Mouse (Mus musculus) 3T3-L1 (cell line): ENCODE measurements around the gene Psmd7.

ENCODE experiments used
- DNase-seq: peaks from one replicate; pipeline ENCODE4 v3.0.0-alpha.2; 2015; ENCODE audit warnings: low read depth, low spot score

Gene Psmd7

GRCm38 (mm10) chr8:107578132-107578531 is 10.1 kb downstream of the Psmd7 start:
- DNase-seq: no peak

- no peak for DNase-seq
Observed at GRCm38 (mm10) chr8:107577640-107578039, 10.6 kb downstream of the Psmd7 start.

- peak; percentile 99 for DNase-seq
Observed at GRCm38 (mm10) chr8:107576702-107577101, 11.6 kb downstream of the Psmd7 start.

- DNase-seq: peak; percentile 62
Observed at GRCm38 (mm10) chr8:107574771-107575170, 13.5 kb downstream of the Psmd7 start.

- DNase-seq: peak; percentile 95
Observed at GRCm38 (mm10) chr8:107572497-107572896, 15.8 kb downstream of the Psmd7 start.

GRCm38 (mm10) chr8:107571486-107572135 is 16.7 kb downstream of the Psmd7 start:
- DNase-seq: peak; percentile 46

GRCm38 (mm10) chr8:107571046-107571445 is 17.2 kb downstream of the Psmd7 start:
- DNase-seq: peak; percentile 56

GRCm38 (mm10) chr8:107562164-107562563 is 26.1 kb downstream of the Psmd7 start:
- DNase-seq: no peak

GRCm38 (mm10) chr8:107560820-107561536 is 27.3 kb downstream of the Psmd7 start:
- DNase-seq: no peak

- DNase-seq: no peak
Observed at GRCm38 (mm10) chr8:107556511-107556936, 31.7 kb downstream of the Psmd7 start.

GRCm38 (mm10) chr8:107555231-107555630 is 33.0 kb downstream of the Psmd7 start:
- DNase-seq: no peak

GRCm38 (mm10) chr8:107552234-107552633 is 36.0 kb downstream of the Psmd7 start:
- DNase-seq: no peak

- DNase-seq: no peak
Observed at GRCm38 (mm10) chr8:107546817-107547216, 41.4 kb downstream of the Psmd7 start.

GRCm38 (mm10) chr8:107546154-107546553 is 42.1 kb downstream of the Psmd7 start:
- DNase-seq: no peak

- DNase-seq: peak; percentile 61
Observed at GRCm38 (mm10) chr8:107545621-107546152, 42.6 kb downstream of the Psmd7 start.

- peak; percentile 91 for DNase-seq
Observed at GRCm38 (mm10) chr8:107544651-107545174, 43.6 kb downstream of the Psmd7 start.

GRCm38 (mm10) chr8:107544211-107544610 is 44.1 kb downstream of the Psmd7 start:
- no peak for DNase-seq

GRCm38 (mm10) chr8:107543714-107544113 is 44.5 kb downstream of the Psmd7 start:
- DNase-seq: no peak

- DNase-seq: peak; percentile 59
Observed at GRCm38 (mm10) chr8:107542151-107542550, 46.1 kb downstream of the Psmd7 start.

GRCm38 (mm10) chr8:107541369-107541768 is 46.9 kb downstream of the Psmd7 start:
- no peak for DNase-seq

GRCm38 (mm10) chr8:107540623-107541022 is 47.6 kb downstream of the Psmd7 start:
- DNase-seq: no peak

GRCm38 (mm10) chr8:107537472-107537871 is 50.8 kb downstream of the Psmd7 start:
- no peak for DNase-seq
